Mouse (Mus musculus) heart, postnatal 10 days (tissue): ENCODE measurements at regions not wholly inside any gene's neighbourhood (a gene's known extent, or its start where the extent isn't known, plus 50 kb on each side); places are given as distances from the start of the nearest gene placed in this dataset.

Experiments used
- DNase-seq, 2 experiments: peaks; one replicate each; pipeline ENCODE4 v3.0.0; 2021
- intact Hi-C: fragments of 180-260 bp; cut with DNase I; formaldehyde crosslinking; loops from one replicate; pipeline ENCODE4 v1.15.1; 2025

- DNase-seq: no peak
- intact Hi-C loops: no loop called here
Observed at GRCm38 (mm10) chr2:158909086-158909485, 114.5 kb downstream of the Dhx35 start.

GRCm38 (mm10) chr2:158910325-158910724 lies 115.7 kb downstream of the Dhx35 start:
- intact Hi-C loops: loop anchor here (5.0 kb wide), 3 partner anchors 77 to 1457 kb away; partner anchors contain the start of gene Mafb

GRCm38 (mm10) chr2:158911191-158911590 lies 116.6 kb downstream of the Dhx35 start:
- intact Hi-C loops: loop anchor here (5.0 kb wide), 3 partner anchors 76 to 1456 kb away; partner anchors contain the start of gene Mafb
- DNase-seq: no peak

More at GRCm38 (mm10) chr2:158910325-158910724, 115.7 kb downstream of the Dhx35 start:
- no peak for DNase-seq

GRCm38 (mm10) chr2:158912631-158913258 lies 118.1 kb downstream of the Dhx35 start:
- intact Hi-C loops: loop anchor here (1.0 to 5.0 kb wide), 5 partner anchors 75 to 1680 kb away; partner anchors contain the start of gene Mafb
- peak; percentile 48 to 59 for DNase-seq

- DNase-seq: peak; percentile 51 to 54
- intact Hi-C loops: no loop called here
Observed at GRCm38 (mm10) chr2:158917398-158917797, 122.8 kb downstream of the Dhx35 start.

- intact Hi-C loops: no loop called here
- no peak for DNase-seq
Observed at GRCm38 (mm10) chr2:158918312-158918711, 123.7 kb downstream of the Dhx35 start.

- DNase-seq: no peak
- intact Hi-C loops: no loop called here
Observed at GRCm38 (mm10) chr2:158921342-158922255, 127.0 kb downstream of the Dhx35 start.

GRCm38 (mm10) chr2:158922766-158923165 lies 128.2 kb downstream of the Dhx35 start:
- no peak for DNase-seq
- intact Hi-C loops: no loop called here

GRCm38 (mm10) chr2:158929507-158929906 lies 134.9 kb downstream of the Dhx35 start:
- no peak for DNase-seq
- intact Hi-C loops: no loop called here

- intact Hi-C loops: no loop called here
- DNase-seq: no peak
Observed at GRCm38 (mm10) chr2:158937948-158938565, 143.4 kb downstream of the Dhx35 start.

- intact Hi-C loops: no loop called here
Observed at GRCm38 (mm10) chr2:158949418-158949817, 154.8 kb downstream of the Dhx35 start.

GRCm38 (mm10) chr2:158951061-158951460 lies 156.5 kb downstream of the Dhx35 start:
- intact Hi-C loops: no loop called here
- peak in 1 of 2 experiments; percentile 12 for DNase-seq

More at GRCm38 (mm10) chr2:158949418-158949817, 154.8 kb downstream of the Dhx35 start:
- no peak for DNase-seq

GRCm38 (mm10) chr2:158956888-158957287 lies 162.3 kb downstream of the Dhx35 start:
- DNase-seq: no peak
- intact Hi-C loops: no loop called here

GRCm38 (mm10) chr2:158965003-158965665 lies 170.5 kb downstream of the Dhx35 start:
- intact Hi-C loops: no loop called here
- DNase-seq: peak; percentile 48 to 64

GRCm38 (mm10) chr2:158972178-158972577 lies 177.6 kb downstream of the Dhx35 start:
- intact Hi-C loops: no loop called here
- DNase-seq: no peak

GRCm38 (mm10) chr2:158985529-158986148 lies 191.0 kb downstream of the Dhx35 start:
- intact Hi-C loops: loop anchor here (5.0 kb wide), 1 partner anchor 73 kb away; no protein-coding TSS in a partner anchor
- DNase-seq: peak; percentile 42 to 71

- DNase-seq: no peak
- intact Hi-C loops: no loop called here
Observed at GRCm38 (mm10) chr2:159002481-159003186, 208.0 kb downstream of the Dhx35 start.

- no peak for DNase-seq
- intact Hi-C loops: no loop called here
Observed at GRCm38 (mm10) chr2:159003187-159003497, 208.5 kb downstream of the Dhx35 start.

- intact Hi-C loops: no loop called here
- no peak for DNase-seq
Observed at GRCm38 (mm10) chr2:159004417-159004816, 209.8 kb downstream of the Dhx35 start.

GRCm38 (mm10) chr2:159012725-159013124 lies 218.1 kb downstream of the Dhx35 start:
- DNase-seq: no peak
- intact Hi-C loops: no loop called here
